16 mouse cellular contexts compared by ENCODE assay signal in the genomic region with DNA sequence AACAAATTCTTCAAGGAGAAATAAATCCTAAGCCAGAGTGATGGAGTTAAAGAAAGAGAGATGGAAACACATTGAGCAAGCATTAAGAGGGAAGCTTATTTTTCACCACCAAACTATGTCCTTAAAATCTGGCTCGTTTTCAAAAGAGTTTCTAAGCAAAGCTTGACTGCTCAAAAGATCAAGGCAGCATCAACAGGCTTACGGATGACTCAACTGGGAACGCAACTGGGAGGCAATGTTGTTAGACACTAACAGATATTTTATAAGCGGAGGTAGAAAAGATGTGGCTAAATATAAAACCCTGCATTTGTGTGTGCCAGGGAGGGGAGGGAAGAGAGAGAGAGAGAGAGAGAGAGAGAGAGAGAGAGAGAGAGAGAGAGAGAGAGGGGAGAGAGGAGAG. TPM values are rescaled to one million over a fixed set of nuclear protein-coding genes. Genes with fewer than 3 reads are reported as not detected.
"Had no signal": no experiment of that assay in that cellular context is flagged by ENCODE, and none has a peak within 500 bp of the region (broad histone marks: within the 10 kb centered on the region; RNA-seq: fewer than 3 reads in every experiment).

No protein-coding gene starts in this region.

- ATAC-seq: midbrain, embryonic 15.5 days had no signal

- H3K27me3 ChIP-seq: kidney, embryonic 15.5 days; liver, embryonic 15.5 days; lung, embryonic 15.5 days; megakaryocyte, embryonic 14.5 days; midbrain, embryonic 15.5 days; neural tube, embryonic 12.5 days had no signal

- H3K9ac ChIP-seq: kidney, embryonic 15.5 days; liver, embryonic 15.5 days; lung, embryonic 15.5 days; midbrain, embryonic 15.5 days; neural tube, embryonic 12.5 days had no signal

- H3K4me3 ChIP-seq: kidney, embryonic 15.5 days; left cerebral cortex, adult 2 months; limb, embryonic 10.5 days; liver, embryonic 15.5 days; lung, embryonic 15.5 days; megakaryocyte, embryonic 14.5 days; midbrain, embryonic 15.5 days; neural tube, embryonic 12.5 days had no signal

- DNase-seq: kidney, postnatal 25 days; lung, postnatal 4 days; retina, postnatal 1 day; right cerebral cortex, postnatal 14 days; thymus, postnatal 36 days had no signal

- H3K27ac ChIP-seq: kidney, embryonic 15.5 days; left cerebral cortex, adult 2 months; limb, embryonic 10.5 days; liver, embryonic 15.5 days; lung, embryonic 15.5 days; midbrain, embryonic 15.5 days; neural tube, embryonic 12.5 days had no signal

- H3K4me2 ChIP-seq: kidney, embryonic 15.5 days; liver, embryonic 11.5 days; liver, embryonic 15.5 days; lung, embryonic 15.5 days; midbrain, embryonic 11.5 days; midbrain, embryonic 15.5 days; neural tube, embryonic 12.5 days had no signal

- H3K4me1 ChIP-seq: limb, embryonic 10.5 days; liver, embryonic 15.5 days; lung, embryonic 15.5 days; megakaryocyte, embryonic 14.5 days; midbrain, embryonic 15.5 days; neural tube, embryonic 12.5 days had no signal

- H3K36me3 ChIP-seq: liver, embryonic 15.5 days; lung, embryonic 15.5 days; midbrain, embryonic 15.5 days; neural tube, embryonic 12.5 days had no signal

- H3K9me3 ChIP-seq: limb, embryonic 10.5 days; liver, embryonic 15.5 days; lung, embryonic 15.5 days; midbrain, embryonic 15.5 days had no signal

RNA-seq across cellular contexts. Expression of a gene that starts 31.5 kb away (rescaled TPM):
- total RNA-seq: monocyte, adult 5-6 weeks had no signal
